Mouse (Mus musculus): Measurements from ENCODE around the gene Tas2r131. TPM values are rescaled to one million over a fixed set of nuclear protein-coding genes. Genes with fewer than 3 reads are reported as not detected.
"Not testable (repeated sequence)": the region's sequence is repeated elsewhere in the genome, so short reads cannot be mapped to it uniquely, and the experiment has no call there.

The Tas2r131 gene
- polyA plus RNA-seq (2014; fragmentation: Nextera tagmentation; extraction: Ambion mirVana) = not detected in 2 replicates

GRCm38 (mm10) chr6:132957819-132958218 lies at the start of gene Tas2r131:
Gene Tas2r131, minus strand, starts transcription at chr6:132957919.
- Histone ChIP-seq H3K4me3 (ENCODE audit: low read depth, low read length) (no peak within 1 kb of the TSS), H3K9ac (ENCODE audit: low read length) (no peak within 1 kb of the TSS), H3K27ac (ENCODE audit: low read depth, low read length) (no peak within 1 kb of the TSS), H3K4me2 (ENCODE audit: low read depth) (no peak within 1 kb of the TSS), H3K4me1 (ENCODE audit: control insufficient read depth, insufficient read depth, low read length) (no peaks in the 10 kb centered on the region), H3K9me3 (ENCODE audit: control insufficient read depth, low read length) (no peaks in the 10 kb centered on the region), H3K36me3 (ENCODE audit: control insufficient read depth, insufficient read depth, low read length) (no peaks in the 10 kb centered on the region), H3K27me3 (ENCODE audit: control insufficient read depth, insufficient read depth, low read length) (no peaks in the 10 kb centered on the region)
- ATAC-seq (ENCODE audit: insufficient read depth, low FRiP score, low TSS enrichment) = no peak
- DNase-seq (ENCODE audit: low spot score) = no peak
- 74% methylated on average over 1 of the region's 1 CpGs for WGBS

DNA sequence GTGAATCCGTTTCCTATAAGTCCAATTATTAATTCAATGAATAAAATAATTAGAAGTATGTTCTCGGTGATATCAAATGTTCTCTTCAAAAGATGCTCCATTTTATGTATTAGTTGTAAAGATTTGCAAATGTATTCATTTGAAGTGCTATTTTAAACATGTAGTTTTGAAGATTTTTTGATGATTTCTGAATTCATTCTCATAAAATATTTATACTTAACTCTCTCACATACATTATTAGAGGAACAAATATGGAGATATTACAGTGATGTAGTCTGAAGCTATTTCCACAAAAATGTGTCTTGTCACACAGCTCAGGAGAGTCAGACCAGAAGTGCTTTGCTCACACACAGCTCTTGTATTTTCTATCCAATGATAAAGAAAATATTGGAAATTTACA lies 23.1 kb upstream of the Tas2r131 start, which contains the start of gene Tas2r109:
Gene Tas2r109 (minus strand): TSS at position 101 of the 400 bp plus-strand sequence.
- Histone ChIP-seq H3K27ac (ENCODE audit: low read depth, low read length) (no peak within 1 kb of the TSS), H3K4me1 (ENCODE audit: control insufficient read depth, insufficient read depth, low read length) (no peaks in the 10 kb centered on the region), H3K4me2 (ENCODE audit: low read depth) (no peak within 1 kb of the TSS), H3K27me3 (ENCODE audit: control insufficient read depth, insufficient read depth, low read length) (no peaks in the 10 kb centered on the region), H3K4me3 (ENCODE audit: low read depth, low read length) (no peak within 1 kb of the TSS), H3K9me3 (ENCODE audit: control insufficient read depth, low read length) (no peaks in the 10 kb centered on the region), H3K9ac (ENCODE audit: low read length) (no peak within 1 kb of the TSS), H3K36me3 (ENCODE audit: control insufficient read depth, insufficient read depth, low read length) (no peaks in the 10 kb centered on the region)
- WGBS = 79% methylated on average over 2 of the region's 2 CpGs
- DNase-seq (ENCODE audit: low spot score) (no peak), ATAC-seq (ENCODE audit: insufficient read depth, low FRiP score, low TSS enrichment) (no peak)

DNA sequence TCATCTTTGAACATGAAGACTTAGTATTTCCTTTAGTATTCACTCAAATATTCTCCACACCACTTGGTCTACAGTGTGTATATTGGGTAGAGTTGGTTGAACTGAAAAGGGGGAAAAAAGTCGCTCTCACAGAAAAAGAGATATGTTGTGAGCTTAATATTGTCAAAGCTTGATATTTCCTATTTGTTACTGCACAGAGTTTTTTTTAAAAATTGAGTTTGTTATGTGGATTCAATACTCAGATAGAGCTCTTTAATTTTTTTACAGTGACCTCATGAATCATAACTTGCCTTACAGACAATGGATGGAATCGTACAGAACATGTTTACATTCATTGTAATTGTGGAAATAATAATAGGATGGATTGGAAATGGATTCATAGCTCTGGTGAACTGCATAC lies 6.9 kb downstream of the Tas2r131 start, which contains the start of gene Tas2r129:
Gene Tas2r129 (plus strand): TSS at position 301 of the 400 bp plus-strand sequence.
- no peak within 1 kb of the TSS for H3K4me3 ChIP-seq (ENCODE audit: low read depth, low read length)

DNA sequence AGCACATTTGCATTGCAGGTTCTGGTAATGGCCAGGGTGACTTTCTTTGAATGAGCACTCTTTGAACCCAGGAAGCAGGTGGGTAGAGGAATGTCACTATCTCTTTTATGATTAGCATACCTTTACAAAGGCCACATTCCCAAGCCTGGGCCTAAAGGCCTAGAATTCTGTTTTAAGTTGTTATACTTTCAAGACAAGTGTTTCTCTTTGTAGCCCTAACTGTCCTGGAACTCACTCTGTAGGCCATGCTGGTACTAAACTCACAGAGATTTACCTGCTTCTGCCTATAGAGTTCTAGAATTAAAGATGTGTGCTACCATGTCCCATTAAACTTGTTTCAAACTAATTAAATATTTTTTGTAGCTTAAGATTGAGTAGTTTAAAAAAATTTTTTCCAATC lies 16.3 kb downstream of the Tas2r131 start:
- ATAC-seq (ENCODE audit: insufficient read depth, low FRiP score, low TSS enrichment); H3K9me3 ChIP-seq (ENCODE audit: control insufficient read depth, low read length); H3K4me2 ChIP-seq (ENCODE audit: low read depth); H3K27ac ChIP-seq (ENCODE audit: low read depth, low read length); H3K4me1 ChIP-seq (ENCODE audit: control insufficient read depth, insufficient read depth, low read length); H3K27me3 ChIP-seq (ENCODE audit: control insufficient read depth, insufficient read depth, low read length); H3K4me3 ChIP-seq (ENCODE audit: low read depth, low read length); H3K9ac ChIP-seq (ENCODE audit: low read length); H3K36me3 ChIP-seq (ENCODE audit: control insufficient read depth, insufficient read depth, low read length); DNase-seq (ENCODE audit: low spot score): not testable (repeated sequence)

More for the DNA sequence above, 6.9 kb downstream of the Tas2r131 start, which contains the start of gene Tas2r129:
- no peaks in the 10 kb centered on the region for H3K4me1 ChIP-seq (ENCODE audit: control insufficient read depth, insufficient read depth, low read length)
- H3K36me3 ChIP-seq (ENCODE audit: control insufficient read depth, insufficient read depth, low read length) = no peaks in the 10 kb centered on the region
- no peaks in the 10 kb centered on the region for H3K27me3 ChIP-seq (ENCODE audit: control insufficient read depth, insufficient read depth, low read length)
- ATAC-seq (ENCODE audit: insufficient read depth, low FRiP score, low TSS enrichment) (no peak), DNase-seq (ENCODE audit: low spot score) (no peak)
- H3K27ac ChIP-seq (ENCODE audit: low read depth, low read length) = no peak within 1 kb of the TSS
- WGBS = 82% methylated on average over 2 of the region's 2 CpGs
- H3K4me2 ChIP-seq (ENCODE audit: low read depth) = no peak within 1 kb of the TSS
- H3K9ac ChIP-seq (ENCODE audit: low read length) = no peak within 1 kb of the TSS
- H3K9me3 ChIP-seq (ENCODE audit: control insufficient read depth, low read length) = no peaks in the 10 kb centered on the region

DNA sequence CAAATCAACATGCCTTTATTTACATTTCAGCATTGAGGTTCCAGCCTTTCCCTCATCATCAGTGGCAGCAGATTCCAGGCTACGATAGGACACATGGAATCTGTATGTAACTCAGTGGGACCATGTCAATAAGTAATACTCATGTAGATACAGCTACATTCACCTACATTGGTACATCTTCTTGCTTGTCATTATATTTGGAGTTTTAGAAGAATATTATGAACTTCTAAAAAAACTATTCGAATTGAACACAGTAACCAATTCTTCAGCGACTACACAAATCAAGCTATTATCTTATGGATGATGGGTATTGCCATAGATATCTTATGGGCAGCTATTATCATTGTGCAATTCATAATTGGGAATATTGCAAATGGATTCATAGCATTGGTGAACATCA lies 48.4 kb downstream of the Tas2r131 start, which contains the start of gene Tas2r125:
Gene Tas2r125 (plus strand): TSS at position 301 of the 400 bp plus-strand sequence.
- Histone ChIP-seq H3K36me3 (ENCODE audit: control insufficient read depth, insufficient read depth, low read length) (no peaks in the 10 kb centered on the region), H3K4me3 (ENCODE audit: low read depth, low read length) (no peak within 1 kb of the TSS), H3K27ac (ENCODE audit: low read depth, low read length) (no peak within 1 kb of the TSS), H3K9me3 (ENCODE audit: control insufficient read depth, low read length) (no peaks in the 10 kb centered on the region), H3K4me1 (ENCODE audit: control insufficient read depth, insufficient read depth, low read length) (no peaks in the 10 kb centered on the region), H3K9ac (ENCODE audit: low read length) (no peak within 1 kb of the TSS), H3K27me3 (ENCODE audit: control insufficient read depth, insufficient read depth, low read length) (no peaks in the 10 kb centered on the region), H3K4me2 (ENCODE audit: low read depth) (no peak within 1 kb of the TSS)
- ATAC-seq (ENCODE audit: insufficient read depth, low FRiP score, low TSS enrichment) (no peak), DNase-seq (ENCODE audit: low spot score) (no peak)
- WGBS = 89% methylated on average over 3 of the region's 3 CpGs

Other genes starting within 250 kb of the Tas2r131 start
- gene Tas2r122, start 246.0 kb downstream of the Tas2r131 start, polyA plus RNA-seq (2014; fragmentation: Nextera tagmentation; extraction: Ambion mirVana) = not detected in 2 replicates
- not detected in 2 replicates for gene Tas2r115, start 219.9 kb downstream of the Tas2r131 start, polyA plus RNA-seq (2014; fragmentation: Nextera tagmentation; extraction: Ambion mirVana)
- gene Tas2r124, start 203.2 kb downstream of the Tas2r131 start, polyA plus RNA-seq (2014; fragmentation: Nextera tagmentation; extraction: Ambion mirVana) = not detected in 2 replicates
- not detected in 2 replicates for gene Tas2r102, start 195.8 kb downstream of the Tas2r131 start, polyA plus RNA-seq (2014; fragmentation: Nextera tagmentation; extraction: Ambion mirVana)
- not detected in 2 replicates for gene Tas2r136, start 179.8 kb downstream of the Tas2r131 start, polyA plus RNA-seq (2014; fragmentation: Nextera tagmentation; extraction: Ambion mirVana)
- not detected in 2 replicates for gene Tas2r117, start 155.1 kb downstream of the Tas2r131 start, polyA plus RNA-seq (2014; fragmentation: Nextera tagmentation; extraction: Ambion mirVana)
- gene Tas2r123, start 110.8 kb downstream of the Tas2r131 start, polyA plus RNA-seq (2014; fragmentation: Nextera tagmentation; extraction: Ambion mirVana) = not detected in 2 replicates
- gene Tas2r116, start 102.5 kb downstream of the Tas2r131 start, polyA plus RNA-seq (2014; fragmentation: Nextera tagmentation; extraction: Ambion mirVana) = not detected in 2 replicates
- not detected in 2 replicates for gene Tas2r110, start 89.9 kb downstream of the Tas2r131 start, polyA plus RNA-seq (2014; fragmentation: Nextera tagmentation; extraction: Ambion mirVana)
- not detected in 2 replicates for gene Tas2r113, start 64.9 kb downstream of the Tas2r131 start, polyA plus RNA-seq (2014; fragmentation: Nextera tagmentation; extraction: Ambion mirVana)
- not detected in 2 replicates for gene Tas2r125, start 48.3 kb downstream of the Tas2r131 start, polyA plus RNA-seq (2014; fragmentation: Nextera tagmentation; extraction: Ambion mirVana)
- gene Tas2r129, start 6.8 kb downstream of the Tas2r131 start, polyA plus RNA-seq (2014; fragmentation: Nextera tagmentation; extraction: Ambion mirVana) = not detected in 2 replicates
- gene Tas2r109, start 23.0 kb upstream of the Tas2r131 start, polyA plus RNA-seq (2014; fragmentation: Nextera tagmentation; extraction: Ambion mirVana) = not detected in 2 replicates
- not detected in 2 replicates for gene Tas2r103, start 79.2 kb upstream of the Tas2r131 start, polyA plus RNA-seq (2014; fragmentation: Nextera tagmentation; extraction: Ambion mirVana)
- gene Tas2r140, start 97.9 kb upstream of the Tas2r131 start, polyA plus RNA-seq (2014; fragmentation: Nextera tagmentation; extraction: Ambion mirVana) = not detected in 2 replicates
- 80.2 and 80.3 TPM in 2 replicates for gene Smim10l1, start 147.0 kb upstream of the Tas2r131 start, polyA plus RNA-seq (2014; fragmentation: Nextera tagmentation; extraction: Ambion mirVana)

Measured in neural tube, embryonic 11.5 days (tissue).